Mouse (Mus musculus) hindbrain, embryonic 15.5 days (tissue): Measurements from ENCODE around the gene Ttc5. TPM values are rescaled to one million over a fixed set of nuclear protein-coding genes. Genes with fewer than 3 reads are reported as not detected.

Experiments
- ATAC-seq: fragments of 200-750 bp; cut with Nextera tagmentation; 2 replicates; pipeline ENCODE4 v1.8.0; 2017; ENCODE audit warnings: low read depth, moderate number of reproducible peaks, moderate TSS enrichment; ENCODE audit not compliant: low FRiP score
- H3K27ac ChIP-seq: fragments of 300-500 bp; sonication (generic); replicated peaks from 2 replicates; pipeline ENCODE4 v1.5.1; 2015; ENCODE audit warnings: mild to moderate bottlenecking, inconsistent platforms
- H3K27me3 ChIP-seq: fragments of 300-500 bp; sonication (generic); 2 replicates; pipeline ENCODE4 v1.6.1; 2015; ENCODE audit warnings: control low read depth, inconsistent platforms
- H3K36me3 ChIP-seq: fragments of 300-500 bp; sonication (generic); 2 replicates; pipeline ENCODE4 v1.6.1; 2015; ENCODE audit warnings: control low read depth, inconsistent platforms
- H3K4me1 ChIP-seq: fragments of 300-500 bp; sonication (generic); replicated peaks from 2 replicates; pipeline ENCODE4 v1.6.1; 2015; ENCODE audit warnings: control low read depth, inconsistent platforms
- H3K4me2 ChIP-seq: fragments of 300-500 bp; sonication (generic); 2 replicates; pipeline ENCODE4 v1.6.1; 2015; ENCODE audit warnings: moderate library complexity, mild to moderate bottlenecking, inconsistent platforms
- H3K4me3 ChIP-seq: fragments of 300-500 bp; sonication (generic); 2 replicates; pipeline ENCODE4 v1.5.1; 2015; ENCODE audit warnings: mild to moderate bottlenecking, inconsistent platforms
- H3K9ac ChIP-seq: fragments of 300-500 bp; sonication (generic); 2 replicates; pipeline ENCODE4 v1.6.1; 2015; ENCODE audit warnings: inconsistent platforms
- H3K9me3 ChIP-seq: fragments of 300-500 bp; sonication (generic); 2 replicates; pipeline ENCODE4 v1.6.1; 2016; ENCODE audit warnings: control low read depth, inconsistent platforms
- WGBS: fragments of 180-500 bp; shearing (Covaris S2); methylation state at CpG from one replicate; pipeline ENCODE4 v1.1.7; 2015; 5-methylcytosine and 5-hydroxymethylcytosine counted together
- polyA plus RNA-seq: library from polyadenylated mRNA; unstranded; fragments of >200 nt; fragmentation: Nextera tagmentation; extraction: Ambion mirVana; gene quantifications from 2 replicates; pipeline ENCODE4 v1.2.1, GENCODE M21; 2015

The Ttc5 gene
- polyA plus RNA-seq, 1 experiment from 2014 or later = 127 TPM

GRCm38 (mm10) chr14:50802441-50802840 lies 17.1 kb upstream of the Ttc5 start:
- Histone ChIP-seq H3K36me3 (no peaks in the 10 kb centered on the region), H3K27ac (no peak overlapping the region), H3K4me3 (no peak overlapping the region), H3K27me3 (no peaks in the 10 kb centered on the region), H3K4me1 (peaks cover 3% of the 10 kb centered on the region; the same call in 1 of the 2 replicates), H3K9ac (no peak overlapping the region), H3K4me2 (no peak overlapping the region), H3K9me3 (no peaks in the 10 kb centered on the region)
- ATAC-seq = no peak
- 88% methylated on average over 6 of the region's 6 CpGs for WGBS

- no peak overlapping the region for H3K9ac ChIP-seq
- H3K36me3 ChIP-seq = no peaks in the 10 kb centered on the region
- no peak overlapping the region for H3K4me2 ChIP-seq
- under 1% methylated on average over 3 of the region's 3 CpGs for WGBS
- no peaks in the 10 kb centered on the region for H3K4me1 ChIP-seq
- no peaks in the 10 kb centered on the region for H3K9me3 ChIP-seq
- no peak overlapping the region for H3K27ac ChIP-seq
- ATAC-seq = peak; percentile 38; the same call in 1 of the 2 replicates
- H3K27me3 ChIP-seq = no peaks in the 10 kb centered on the region
- H3K4me3 ChIP-seq = no peak overlapping the region
Observed at GRCm38 (mm10) chr14:50799502-50800259, 14.4 kb upstream of the Ttc5 start.

DNA sequence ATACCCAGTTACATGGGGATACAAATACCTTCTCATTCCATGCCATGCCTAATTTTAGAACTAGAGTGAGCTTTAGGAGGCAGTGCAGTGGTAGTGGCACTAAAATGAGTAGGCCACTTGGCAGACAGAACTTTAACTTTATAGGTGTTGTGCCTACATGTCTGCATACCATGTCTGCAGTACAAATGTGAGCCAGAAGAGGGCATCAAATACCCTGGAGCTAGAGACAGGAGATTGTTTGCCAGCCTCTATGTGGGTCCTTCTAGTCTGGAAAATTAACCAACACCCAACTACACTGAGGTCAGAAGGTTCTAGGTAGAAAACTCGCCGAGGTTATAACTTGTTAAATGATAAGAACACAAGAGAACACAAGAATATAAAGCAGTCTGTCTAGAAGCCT lies 13.2 kb upstream of the Ttc5 start:
- no peaks in the 10 kb centered on the region for H3K4me1 ChIP-seq
- ATAC-seq = no peak
- H3K27me3 ChIP-seq = no peaks in the 10 kb centered on the region
- H3K9me3 ChIP-seq = no peaks in the 10 kb centered on the region
- H3K4me3 ChIP-seq = no peak overlapping the region
- no peaks in the 10 kb centered on the region for H3K36me3 ChIP-seq
- no peak overlapping the region for H3K9ac ChIP-seq
- H3K27ac ChIP-seq = no peak overlapping the region
- H3K4me2 ChIP-seq = no peak overlapping the region
- 72% methylated on average over 2 of the region's 2 CpGs for WGBS

DNA sequence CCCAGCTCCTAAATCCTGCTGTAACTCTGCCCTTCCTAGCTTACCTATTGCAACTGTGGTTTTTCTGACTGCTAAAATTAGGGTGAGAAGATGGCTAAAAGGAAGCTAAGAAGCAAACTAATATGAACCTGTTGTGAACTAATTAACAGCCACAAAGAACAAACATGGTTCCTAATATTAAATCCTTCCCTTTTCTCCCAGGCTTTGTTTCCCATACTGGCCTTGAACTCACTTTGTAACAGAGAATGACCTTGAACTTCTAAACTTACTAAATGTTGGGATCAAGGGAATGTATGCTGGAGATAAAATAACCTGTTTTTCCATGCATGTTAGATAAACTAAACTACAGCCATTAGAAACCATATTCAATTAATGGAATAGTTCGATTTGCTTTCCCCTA lies 11.1 kb upstream of the Ttc5 start:
- Histone ChIP-seq H3K27ac (no peak overlapping the region), H3K27me3 (no peaks in the 10 kb centered on the region), H3K4me1 (no peaks in the 10 kb centered on the region), H3K36me3 (no peaks in the 10 kb centered on the region), H3K4me2 (no peak overlapping the region), H3K9me3 (no peaks in the 10 kb centered on the region), H3K4me3 (no peak overlapping the region), H3K9ac (no peak overlapping the region)
- 89% methylated on average over 1 of the region's 1 CpGs for WGBS
- ATAC-seq = no peak

GRCm38 (mm10) chr14:50795965-50796364 lies 10.6 kb upstream of the Ttc5 start:
- Histone ChIP-seq H3K9ac (no peak overlapping the region), H3K4me2 (no peak overlapping the region), H3K27me3 (no peaks in the 10 kb centered on the region), H3K4me1 (no peaks in the 10 kb centered on the region), H3K9me3 (no peaks in the 10 kb centered on the region), H3K4me3 (no peak overlapping the region), H3K36me3 (no peaks in the 10 kb centered on the region), H3K27ac (no peak overlapping the region)
- WGBS = 89% methylated on average over 4 of the region's 4 CpGs
- no peak for ATAC-seq

GRCm38 (mm10) chr14:50795261-50795935 lies 10.1 kb upstream of the Ttc5 start:
- Histone ChIP-seq H3K4me2 (no peak overlapping the region), H3K4me3 (no peak overlapping the region), H3K27me3 (no peaks in the 10 kb centered on the region), H3K9me3 (no peaks in the 10 kb centered on the region), H3K36me3 (no peaks in the 10 kb centered on the region), H3K9ac (no peak overlapping the region), H3K4me1 (no peaks in the 10 kb centered on the region), H3K27ac (no peak overlapping the region)
- no peak for ATAC-seq
- WGBS = 95% methylated on average over 24 of the region's 24 CpGs

DNA sequence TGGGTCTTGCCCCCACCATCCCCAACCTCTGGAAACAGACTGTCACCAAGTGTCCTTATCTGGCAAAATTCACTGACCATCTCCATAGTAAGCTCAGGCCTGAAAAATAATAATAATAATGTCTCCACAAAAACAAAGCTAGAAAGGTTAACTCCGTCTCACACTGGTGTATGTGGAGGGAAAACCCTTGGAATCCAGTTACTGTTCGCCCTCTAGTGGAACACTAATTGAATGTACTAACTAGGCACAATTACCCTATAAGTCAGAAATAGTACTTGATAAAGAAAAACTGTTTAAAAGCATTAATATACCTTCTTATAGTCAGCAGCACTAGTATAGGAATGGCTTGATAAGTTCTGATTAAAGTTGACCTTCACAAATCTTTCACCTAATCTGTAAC lies 2.8 kb upstream of the Ttc5 start:
- Histone ChIP-seq H3K4me3 (no peak overlapping the region), H3K27me3 (no peaks in the 10 kb centered on the region), H3K4me2 (no peak overlapping the region), H3K9ac (no peak overlapping the region), H3K36me3 (no peaks in the 10 kb centered on the region), H3K27ac (no peak overlapping the region), H3K9me3 (no peaks in the 10 kb centered on the region), H3K4me1 (peaks cover 13% of the 10 kb centered on the region)
- ATAC-seq = no peak
- WGBS = 19% methylated on average over 2 of the region's 2 CpGs

- 26% methylated on average over 16 of the region's 16 CpGs for WGBS
- H3K4me1 ChIP-seq = peaks cover 18% of the 10 kb centered on the region
- H3K4me3 ChIP-seq = peak overlapping the region; percentile 75
- peak overlapping the region; percentile 90 for H3K27ac ChIP-seq
- H3K4me2 ChIP-seq = peak overlapping the region; percentile 55
- no peak for ATAC-seq
- H3K9me3 ChIP-seq = no peaks in the 10 kb centered on the region
- peaks cover 19% of the 10 kb centered on the region for H3K36me3 ChIP-seq
- H3K9ac ChIP-seq = peak overlapping the region; percentile 68
- no peaks in the 10 kb centered on the region for H3K27me3 ChIP-seq
Observed at GRCm38 (mm10) chr14:50784391-50785250, 698 bp downstream of the Ttc5 start.

DNA sequence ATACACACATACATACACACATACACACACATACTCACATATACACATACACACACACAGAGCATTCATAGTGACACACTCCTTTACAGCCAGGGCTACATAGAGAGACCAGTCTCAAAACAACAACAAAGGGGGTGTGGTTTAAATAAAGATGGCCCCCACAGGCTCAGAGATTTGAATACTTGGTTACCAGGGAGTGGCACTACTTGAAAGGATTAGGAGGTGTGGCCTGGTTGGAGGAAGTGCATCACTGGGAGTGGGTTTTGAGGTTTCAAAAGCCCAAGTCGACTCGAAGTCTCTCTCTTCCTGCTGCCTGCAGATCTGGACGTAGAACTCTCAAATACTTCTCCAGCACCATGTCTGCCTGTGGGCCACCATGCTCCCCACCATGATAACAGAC lies 3.2 kb downstream of the Ttc5 start:
- Histone ChIP-seq H3K36me3 (peaks cover 33% of the 10 kb centered on the region), H3K4me1 (peaks cover 18% of the 10 kb centered on the region), H3K9me3 (no peaks in the 10 kb centered on the region), H3K27me3 (no peaks in the 10 kb centered on the region), H3K4me2 (no peak overlapping the region), H3K27ac (no peak overlapping the region), H3K4me3 (no peak overlapping the region), H3K9ac (no peak overlapping the region)
- 97% methylated on average over 3 of the region's 3 CpGs for WGBS
- no peak for ATAC-seq

GRCm38 (mm10) chr14:50771342-50771741 lies 14.0 kb downstream of the Ttc5 start:
- Histone ChIP-seq H3K36me3 (peaks cover 67% of the 10 kb centered on the region), H3K4me3 (no peak overlapping the region), H3K9ac (no peak overlapping the region), H3K27ac (no peak overlapping the region), H3K9me3 (no peaks in the 10 kb centered on the region), H3K27me3 (no peaks in the 10 kb centered on the region), H3K4me1 (no peaks in the 10 kb centered on the region), H3K4me2 (no peak overlapping the region)
- WGBS = 82% methylated on average over 2 of the region's 2 CpGs
- ATAC-seq = no peak

DNA sequence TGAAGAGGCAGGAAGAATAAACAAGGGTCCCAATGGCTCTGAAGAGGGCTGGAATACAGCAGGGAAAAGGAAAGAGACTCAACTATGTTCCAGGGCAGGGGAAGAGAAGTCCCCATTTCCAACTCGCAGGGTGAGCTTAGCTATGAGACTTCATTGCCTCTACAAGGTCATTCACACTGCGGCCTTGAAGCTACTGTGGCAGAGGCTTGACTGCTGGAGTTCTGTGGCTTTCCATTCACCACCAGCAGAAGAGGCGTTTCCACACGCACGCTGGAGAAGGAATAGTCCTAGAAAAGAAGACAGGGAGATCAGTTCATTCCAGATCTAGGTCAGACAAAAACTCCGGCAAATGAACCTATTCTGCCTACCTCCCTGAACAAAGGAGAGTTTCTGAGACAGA lies 19.6 kb downstream of the Ttc5 start:
- Histone ChIP-seq H3K9ac (no peak overlapping the region), H3K36me3 (peaks cover 55% of the 10 kb centered on the region), H3K27ac (no peak overlapping the region), H3K4me1 (no peaks in the 10 kb centered on the region), H3K4me3 (no peak overlapping the region), H3K9me3 (no peaks in the 10 kb centered on the region), H3K4me2 (no peak overlapping the region), H3K27me3 (no peaks in the 10 kb centered on the region)
- ATAC-seq = no peak
- WGBS = 91% methylated on average over 6 of the region's 6 CpGs
